Comparison of ENCODE assay signal across 8 mouse cellular contexts in the genomic region with DNA sequence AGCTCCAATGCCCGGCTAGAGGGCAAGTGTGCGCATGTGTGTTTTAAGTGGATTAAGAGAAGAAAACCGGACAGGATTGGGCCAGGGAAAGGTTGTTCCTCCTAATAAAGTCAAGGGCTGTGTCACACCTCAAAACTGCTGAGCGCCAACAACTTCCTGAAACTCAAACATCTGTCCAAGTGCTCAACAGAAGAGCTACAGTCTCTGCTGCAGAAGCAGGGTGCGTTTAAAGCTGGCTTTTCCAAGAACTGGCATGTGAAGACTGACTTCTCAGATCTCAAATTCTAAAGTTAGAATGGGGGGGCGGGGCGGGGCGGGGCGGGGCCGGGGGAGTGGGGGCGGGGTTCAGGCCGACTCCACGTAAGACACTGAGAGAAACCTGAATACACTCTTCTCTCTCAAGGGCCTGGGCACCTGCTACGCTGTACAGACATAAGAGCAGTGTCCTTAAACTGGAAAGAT. TPM values are rescaled to one million over a fixed set of nuclear protein-coding genes. Genes with fewer than 3 reads are reported as not detected.
DNase-seq lines count a peak whose midpoint lies in the region; ATAC-seq and TF ChIP-seq lines count a peak whose summit lies in the region.

No protein-coding gene starts in this region.

- peaks cover 65% of the 10 kb centered on the region for H3K4me1 ChIP-seq in thymus, adult 2 months (replicated peaks; ENCODE audit: control insufficient read depth, insufficient read depth, low read length)
- H3K4me1 ChIP-seq in forebrain, embryonic 15.5 days, result peaks cover 48% of the 10 kb centered on the region
- H3K4me1 ChIP-seq in liver, embryonic 16.5 days (ENCODE audit: control insufficient read depth, low read depth, low read length), result peaks cover 60% of the 10 kb centered on the region
- peaks cover 38% of the 10 kb centered on the region for H3K4me1 ChIP-seq in stomach, embryonic 14.5 days (ENCODE audit: control insufficient read depth, insufficient read depth, low read length)

- peak; percentile 21; the same call in 1 of the 2 replicates for ATAC-seq in forebrain, embryonic 15.5 days (replicated peaks)
- peak; percentile 17; the same call in 1 of the 2 replicates for ATAC-seq in liver, embryonic 16.5 days (ENCODE audit: low read depth)
- no peak for ATAC-seq in stomach, embryonic 14.5 days (ENCODE audit: insufficient number of reproducible peaks, insufficient read depth, low FRiP score, low read depth)

- TF ChIP-seq POLR2A in thymus, adult 2 months (IDR thresholded peaks at IDR 0.05; ENCODE audit: control insufficient read depth, extremely low read depth, insufficient read depth, low read length, poor library complexity), result no peak

- H3K4me3 ChIP-seq in thymus, adult 2 months (ENCODE audit: control insufficient read depth, insufficient read depth, low read length), result no peak overlapping the region
- H3K4me3 ChIP-seq in forebrain, embryonic 15.5 days, result no peak overlapping the region
- no peak overlapping the region; the same call in 1 of the 2 replicates for H3K4me3 ChIP-seq in liver, embryonic 16.5 days (ENCODE audit: low read depth, low read length)
- no peak overlapping the region for H3K4me3 ChIP-seq in stomach, embryonic 14.5 days (ENCODE audit: low read depth, low read length)

- TF ChIP-seq CTCF in thymus, adult 2 months (IDR thresholded peaks at IDR 0.05; ENCODE audit: borderline replicate concordance, control insufficient read depth, extremely low read depth, insufficient read depth, low read length, poor library complexity), result no peak

- H3K9me3 ChIP-seq in forebrain, embryonic 15.5 days, result no peaks in the 10 kb centered on the region
- no peaks in the 10 kb centered on the region for H3K9me3 ChIP-seq in liver, embryonic 16.5 days (replicated peaks; ENCODE audit: control insufficient read depth, low read length)
- no peaks in the 10 kb centered on the region for H3K9me3 ChIP-seq in stomach, embryonic 14.5 days (ENCODE audit: control insufficient read depth, low read depth, low read length)

- 2% methylated on average over 14 of the region's 14 CpGs for WGBS in thymus, adult 2 months
- 32% methylated on average over 14 of the region's 14 CpGs for WGBS in forebrain, embryonic 15.5 days
- 11% methylated on average over 14 of the region's 14 CpGs for WGBS in liver, embryonic 16.5 days (ENCODE audit: insufficient replicate concordance)
- 30% methylated on average over 14 of the region's 14 CpGs for WGBS in stomach, embryonic 14.5 days

- H3K36me3 ChIP-seq in thymus, adult 2 months (ENCODE audit: control insufficient read depth, insufficient read depth, low read length), result no peaks in the 10 kb centered on the region
- H3K36me3 ChIP-seq in forebrain, embryonic 15.5 days, result no peaks in the 10 kb centered on the region
- no peaks in the 10 kb centered on the region for H3K36me3 ChIP-seq in liver, embryonic 16.5 days (ENCODE audit: control insufficient read depth, insufficient read depth)
- no peaks in the 10 kb centered on the region for H3K36me3 ChIP-seq in stomach, embryonic 14.5 days (ENCODE audit: control insufficient read depth, insufficient read depth, low read length)

- no peak overlapping the region; the same call in 1 of the 2 replicates for H3K4me2 ChIP-seq in forebrain, embryonic 15.5 days (replicated peaks)
- H3K4me2 ChIP-seq in liver, embryonic 16.5 days (ENCODE audit: low read depth, low read length), result peak overlapping the region; percentile 25
- peak overlapping the region; percentile 47; the same call in 1 of the 2 replicates for H3K4me2 ChIP-seq in stomach, embryonic 14.5 days (replicated peaks; ENCODE audit: low read depth, low read length)

- no peaks in the 10 kb centered on the region for H3K27me3 ChIP-seq in thymus, adult 2 months (ENCODE audit: control insufficient read depth, insufficient read depth, low read length)
- no peaks in the 10 kb centered on the region for H3K27me3 ChIP-seq in forebrain, embryonic 15.5 days
- no peaks in the 10 kb centered on the region for H3K27me3 ChIP-seq in liver, embryonic 16.5 days (ENCODE audit: control insufficient read depth, insufficient read depth, low read depth, low read length)
- no peaks in the 10 kb centered on the region for H3K27me3 ChIP-seq in stomach, embryonic 14.5 days (ENCODE audit: control insufficient read depth, insufficient read depth, low read length)

- peak overlapping the region; percentile 10; the same call in 1 of the 2 replicates for H3K9ac ChIP-seq in forebrain, embryonic 15.5 days (replicated peaks)
- H3K9ac ChIP-seq in liver, embryonic 16.5 days (ENCODE audit: low read depth, low read length), result peak overlapping the region; percentile 6
- no peak overlapping the region for H3K9ac ChIP-seq in stomach, embryonic 14.5 days (replicated peaks; ENCODE audit: low read depth, low read length)

- no peak for DNase-seq in thymus, adult 2 months
- no peak for DNase-seq in thymus, postnatal 36 days
- no peak for DNase-seq in gastrocnemius, postnatal 4 days (ENCODE audit: low spot score in 2 of 2)
- no peak for DNase-seq in thymus, postnatal 4 days
- no peak for DNase-seq in left cerebral cortex, adult 11 months (ENCODE audit: low spot score)

- peak overlapping the region; percentile 84 for H3K27ac ChIP-seq in thymus, adult 2 months (ENCODE audit: control insufficient read depth, insufficient read depth, low read length)
- peak overlapping the region; percentile 81 for H3K27ac ChIP-seq in forebrain, embryonic 15.5 days (replicated peaks)
- H3K27ac ChIP-seq in liver, embryonic 16.5 days (ENCODE audit: low read length), result peak overlapping the region; percentile 59
- H3K27ac ChIP-seq in stomach, embryonic 14.5 days (ENCODE audit: low read length), result peak overlapping the region; percentile 71

RNA-seq across cellular contexts. Expression of gene Uck2, which starts 15.7 kb away (rescaled TPM):
- 107 and 117 TPM in 2 replicates for polyA plus RNA-seq in thymus, adult 2 months (2012; rRNA removed)
- 64.7 and 68.2 TPM in 2 replicates for polyA plus RNA-seq in forebrain, embryonic 15.5 days (2015; fragmentation: Nextera tagmentation; extraction: Ambion mirVana)
- polyA plus RNA-seq in liver, embryonic 16.5 days (2015; fragmentation: Nextera tagmentation; extraction: Ambion mirVana), result 28.9 and 30.8 TPM in 2 replicates
- 86.3 and 90.8 TPM in 2 replicates for polyA plus RNA-seq in stomach, embryonic 14.5 days (2014; fragmentation: Nextera tagmentation; extraction: Ambion mirVana)
- 10 to 100 TPM; 26.9 to 29.9 TPM for total RNA-seq in gastrocnemius, postnatal 4 days (2021)

RNA-seq across cellular contexts. Expression of gene Tmco1, which starts 38.8 kb away (rescaled TPM):
- polyA plus RNA-seq in thymus, adult 2 months (2012; rRNA removed), result 31.7 and 44.9 TPM in 2 replicates
- polyA plus RNA-seq in forebrain, embryonic 15.5 days (2015; fragmentation: Nextera tagmentation; extraction: Ambion mirVana), result 68.1 and 69.0 TPM in 2 replicates
- polyA plus RNA-seq in liver, embryonic 16.5 days (2015; fragmentation: Nextera tagmentation; extraction: Ambion mirVana), result 57.3 and 61.3 TPM in 2 replicates
- polyA plus RNA-seq in stomach, embryonic 14.5 days (2014; fragmentation: Nextera tagmentation; extraction: Ambion mirVana), result 87.1 and 90.2 TPM in 2 replicates
- 10 to 100 TPM; 45.2 to 50.6 TPM for total RNA-seq in gastrocnemius, postnatal 4 days (2021)
